Mouse (Mus musculus) thymus, postnatal 0 days (tissue): ENCODE measurements around the gene Saa2. TPM values are rescaled to one million over a fixed set of nuclear protein-coding genes. Genes with fewer than 3 reads are reported as not detected.
"Not testable (repeated sequence)": the region's sequence is repeated elsewhere in the genome, so short reads cannot be mapped to it uniquely, and the experiment has no call there.

Experiments used
- DNase-seq: peaks from one replicate; pipeline ENCODE4 v3.0.0-alpha.2; 2015; ENCODE audit warnings: low spot score
- polyA plus RNA-seq: library from polyadenylated mRNA; unstranded; fragments of >200 nt; fragmentation: Nextera tagmentation; extraction: Ambion mirVana; gene quantifications from 2 replicates; pipeline ENCODE4 v1.2.1, GENCODE M21; 2015

The Saa2 gene
- 2.7 and 2.8 TPM in 2 replicates for polyA plus RNA-seq

DNA sequence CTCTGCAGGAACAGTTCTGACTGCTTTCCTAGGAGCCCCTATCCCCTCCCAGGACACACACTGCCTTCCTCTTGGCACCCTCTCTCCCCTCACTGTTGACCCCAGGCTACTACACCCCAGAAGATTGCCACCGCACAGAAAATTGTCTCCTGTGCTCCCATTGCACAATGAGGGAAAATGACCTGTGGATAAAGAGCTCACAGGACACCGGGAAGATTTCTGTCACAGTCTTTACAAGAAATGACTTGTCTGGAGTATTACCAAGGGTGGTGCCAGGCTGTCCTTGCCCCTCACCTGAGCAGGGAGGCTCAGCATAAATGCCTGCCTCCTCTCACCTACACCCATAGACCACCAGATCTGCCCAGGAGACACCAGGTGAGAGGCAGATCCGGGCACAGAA lies at the start of gene Saa2:
Gene Saa2 (plus strand): TSS at position 301 of the 400 bp plus-strand sequence.
- DNase-seq = no peak

DNA sequence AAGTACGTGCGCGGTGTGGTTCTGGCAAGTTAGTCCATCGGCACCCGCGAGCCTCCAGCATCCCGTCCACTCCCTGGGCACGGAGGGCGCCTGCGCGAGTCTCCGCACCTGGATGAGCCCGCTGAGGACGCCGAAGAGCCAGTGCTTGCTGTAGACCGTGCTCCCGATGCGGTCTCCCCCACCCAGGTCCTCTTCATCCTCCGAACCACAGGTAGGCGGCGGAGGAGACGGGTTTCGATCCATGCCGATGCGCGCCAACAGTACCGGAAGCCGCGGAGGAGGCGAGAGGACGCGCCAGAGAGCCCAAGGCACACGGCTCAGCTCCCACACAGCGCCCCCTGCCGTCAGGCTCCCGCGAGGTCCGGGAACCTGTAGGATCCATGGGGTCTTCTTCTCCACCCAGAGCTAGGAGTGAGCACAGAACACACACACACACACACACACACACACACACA lies 41.2 kb upstream of the Saa2 start, which contains the start of gene Saal1:
Gene Saal1 (minus strand): TSS at position 291 of the 455 bp plus-strand sequence.
- DNase-seq = peak; percentile 93

DNA sequence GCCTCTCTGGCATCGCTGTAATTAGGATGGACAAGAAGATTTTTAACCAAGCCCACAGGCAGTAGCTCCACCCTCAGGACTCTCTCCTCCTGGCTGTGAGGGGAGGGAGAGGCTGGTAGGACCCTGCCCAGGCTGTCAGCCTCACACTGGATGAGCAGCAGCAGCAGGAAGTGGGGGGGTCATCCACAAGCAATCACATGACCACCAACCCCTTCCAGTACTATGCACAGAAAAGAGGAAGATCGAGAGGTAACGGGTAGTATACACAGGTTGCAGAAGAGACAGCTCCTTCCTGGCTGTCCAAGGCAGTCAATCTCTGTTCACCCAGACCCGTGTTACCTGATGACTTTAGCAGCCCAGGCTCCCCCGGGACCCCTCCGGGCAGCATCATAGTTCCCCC lies 39.3 kb upstream of the Saa2 start:
- peak; percentile 24 for DNase-seq

DNA sequence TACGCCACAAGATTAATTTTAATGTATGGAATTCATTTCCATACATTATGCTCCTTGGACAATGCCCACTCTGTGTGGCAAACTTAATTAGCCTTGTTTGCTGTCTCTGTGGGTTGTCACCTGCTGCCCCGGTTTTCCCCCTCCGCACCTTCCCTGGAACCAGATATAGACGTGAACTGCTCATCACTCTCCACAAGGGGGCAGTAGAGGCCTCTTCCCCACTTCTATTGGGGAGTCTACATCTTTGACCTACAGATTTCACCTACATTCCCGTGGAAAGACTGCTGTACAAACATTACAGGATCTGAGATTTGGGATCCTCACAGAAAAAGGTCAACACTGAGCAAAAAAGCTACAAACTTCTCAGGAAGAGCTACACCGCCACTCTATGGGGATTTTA lies 37.1 kb upstream of the Saa2 start:
- DNase-seq = peak; percentile 73

DNA sequence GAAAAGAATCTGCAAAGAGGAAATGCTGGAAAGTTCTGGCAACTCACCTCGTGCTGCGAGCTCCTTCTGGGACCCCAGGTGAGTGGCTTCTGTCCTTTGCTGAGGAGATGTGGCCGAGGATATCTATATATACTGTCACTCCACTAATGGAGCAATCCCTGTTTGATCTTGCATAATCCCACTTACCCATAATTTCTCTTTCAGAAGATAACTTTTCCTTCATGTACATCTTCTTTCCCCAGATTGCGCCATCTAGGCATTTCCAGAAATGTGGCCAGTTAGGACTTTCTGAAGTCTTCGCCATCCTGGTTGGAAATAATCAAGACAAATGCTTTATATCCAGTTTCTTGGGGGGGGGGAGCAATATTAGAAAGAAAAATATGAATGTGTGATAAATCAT lies 36.0 kb upstream of the Saa2 start, which contains the start of gene Saa3:
Gene Saa3 (minus strand): TSS at position 101 of the 400 bp plus-strand sequence.
- no peak for DNase-seq

DNA sequence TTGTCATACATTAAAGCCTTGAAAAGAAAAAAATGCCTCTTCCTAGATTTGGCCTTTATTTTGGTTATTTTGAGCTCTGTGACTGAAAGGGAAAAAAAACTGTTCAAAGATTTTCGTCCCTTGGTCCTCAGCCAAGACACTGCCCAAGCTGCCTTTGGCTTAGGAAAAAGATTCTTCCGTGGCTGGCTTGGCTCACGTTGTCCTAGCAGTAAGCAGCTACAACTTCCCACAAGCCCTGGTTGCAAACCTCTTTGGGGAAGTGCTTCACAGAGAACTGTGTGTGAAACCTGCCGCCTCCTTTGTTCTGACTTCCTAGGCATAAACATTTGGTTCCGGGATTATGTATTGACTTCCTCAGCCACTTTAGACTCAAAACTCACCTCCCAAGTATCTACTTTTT lies 34.7 kb upstream of the Saa2 start:
- no peak for DNase-seq

DNA sequence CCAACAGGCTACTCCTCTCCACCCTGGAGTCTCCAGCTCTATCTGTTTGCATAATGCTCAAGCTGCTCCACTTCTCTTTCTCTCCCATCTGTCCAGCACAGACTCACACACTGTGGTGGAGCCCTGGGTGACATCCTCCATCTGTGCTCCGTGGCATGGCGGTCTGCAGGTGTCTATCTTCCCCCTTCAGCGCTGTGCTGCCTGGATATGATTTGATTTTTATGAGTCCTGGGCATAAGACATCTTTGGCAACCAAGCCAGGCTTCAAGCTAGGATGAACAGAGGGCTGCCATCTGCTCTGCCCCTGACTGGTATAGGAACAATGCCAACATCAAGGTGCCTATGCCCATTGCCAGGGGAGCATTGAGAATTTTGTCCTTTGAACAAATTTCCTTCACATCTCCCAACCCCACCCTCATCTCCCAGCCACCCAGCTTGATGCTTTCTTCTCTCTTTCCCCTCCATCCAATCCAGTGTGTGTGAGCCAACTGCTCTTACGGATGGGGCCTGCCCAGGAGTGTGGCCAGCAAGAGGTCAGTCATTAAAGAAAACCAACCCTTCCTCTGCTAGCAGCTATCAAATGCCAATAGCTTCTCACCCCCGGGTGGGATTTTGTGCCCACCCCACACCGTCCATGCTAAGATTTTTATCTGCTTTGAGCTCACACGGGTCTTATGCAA lies 32.9 kb upstream of the Saa2 start:
- no peak for DNase-seq

DNA sequence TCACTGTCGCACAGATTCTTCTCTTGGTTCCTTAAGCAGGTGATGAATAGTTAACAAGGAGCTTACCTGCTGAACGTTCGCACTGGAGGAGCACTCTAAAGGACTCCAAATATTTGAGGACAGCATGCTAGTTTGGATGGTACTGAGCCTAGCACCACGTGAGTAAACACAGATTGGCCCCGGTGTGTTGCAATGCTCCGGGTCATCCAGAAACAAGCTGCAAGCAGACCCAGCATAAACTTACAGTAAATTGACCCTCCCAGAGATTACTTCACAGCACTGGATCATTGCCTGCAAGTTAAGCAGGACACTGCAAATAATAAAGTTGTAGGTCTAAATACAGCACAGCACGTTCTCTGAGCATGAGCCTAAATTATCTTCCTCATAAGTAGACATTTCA lies 32.1 kb upstream of the Saa2 start:
- no peak for DNase-seq

DNA sequence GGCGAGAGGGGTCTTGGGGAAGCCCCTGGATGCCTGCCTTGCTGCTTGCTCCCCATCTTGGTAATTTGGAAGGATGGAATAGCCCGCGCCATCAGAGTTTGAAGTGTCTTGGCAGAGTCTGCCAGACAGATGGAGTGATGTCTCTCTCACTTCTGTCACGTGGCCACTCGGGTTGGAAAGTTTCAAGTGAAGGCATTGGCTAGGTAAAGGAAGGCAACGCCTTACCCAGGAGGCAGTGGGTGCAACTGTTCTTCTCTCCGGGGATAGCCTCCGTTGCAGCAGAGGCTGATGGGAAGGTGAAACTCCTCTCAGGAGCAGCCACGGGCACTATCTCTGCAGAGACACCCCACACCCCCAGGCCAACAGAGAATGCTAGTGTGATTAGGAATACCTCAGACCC lies 31.1 kb upstream of the Saa2 start:
- DNase-seq = no peak

DNA sequence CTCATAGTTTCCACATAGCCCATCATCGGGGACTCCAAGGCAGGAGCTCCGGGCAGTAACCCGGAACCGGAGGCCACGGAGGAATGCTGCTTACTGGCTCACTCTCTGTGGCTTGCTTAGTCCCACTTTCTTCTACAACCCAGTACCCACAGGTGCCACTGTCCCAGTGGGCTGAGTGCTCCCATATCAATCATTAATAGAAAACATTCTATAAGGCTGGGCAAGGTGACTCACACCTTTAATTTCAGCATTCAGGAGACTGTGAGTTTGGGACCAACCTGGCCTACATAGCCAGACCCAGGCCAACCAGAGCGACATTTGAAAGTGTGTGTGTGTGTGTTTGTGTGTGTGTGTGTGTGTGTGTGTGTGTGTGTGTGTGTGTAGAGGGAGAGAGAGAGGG lies 28.2 kb upstream of the Saa2 start:
- DNase-seq = no peak

DNA sequence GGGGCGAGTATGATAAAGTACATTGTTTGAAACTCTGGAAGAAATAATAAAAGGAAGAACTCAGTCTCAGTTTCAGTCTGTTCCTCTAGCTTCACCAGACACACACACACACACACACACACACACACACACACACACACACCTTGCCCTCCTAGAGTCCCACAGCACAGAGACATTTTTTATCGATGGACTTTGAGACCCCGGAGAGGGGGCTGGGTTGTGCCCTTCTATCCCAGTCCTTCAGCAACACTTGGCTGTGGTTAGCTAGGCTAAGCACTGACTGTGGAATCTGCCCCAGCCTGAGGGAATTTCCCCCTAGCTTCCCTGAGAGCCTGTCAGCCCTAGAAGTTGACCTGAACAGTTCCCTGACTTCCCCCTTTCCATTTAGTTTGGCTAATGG lies 27.7 kb upstream of the Saa2 start:
- DNase-seq = no peak

DNA sequence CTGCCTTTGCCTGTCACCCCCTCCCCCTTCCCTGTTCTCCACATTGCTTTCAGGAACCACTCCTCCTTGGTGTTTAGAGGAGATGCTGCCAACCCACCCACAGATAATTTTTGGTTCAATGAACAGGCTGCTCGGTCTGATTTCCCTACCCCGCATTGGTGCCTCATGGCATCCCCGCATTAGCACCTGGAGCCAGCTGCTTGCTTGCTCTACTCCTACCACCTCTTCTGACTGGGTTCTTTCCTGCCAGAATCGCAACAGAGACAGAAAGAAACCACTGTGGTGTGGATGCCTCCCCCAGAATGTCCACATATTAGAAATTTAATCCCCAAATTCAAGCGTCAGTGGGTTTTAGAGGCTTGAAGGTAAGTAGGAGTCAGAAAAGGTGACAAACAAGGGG lies 27.2 kb upstream of the Saa2 start:
- DNase-seq = no peak

DNA sequence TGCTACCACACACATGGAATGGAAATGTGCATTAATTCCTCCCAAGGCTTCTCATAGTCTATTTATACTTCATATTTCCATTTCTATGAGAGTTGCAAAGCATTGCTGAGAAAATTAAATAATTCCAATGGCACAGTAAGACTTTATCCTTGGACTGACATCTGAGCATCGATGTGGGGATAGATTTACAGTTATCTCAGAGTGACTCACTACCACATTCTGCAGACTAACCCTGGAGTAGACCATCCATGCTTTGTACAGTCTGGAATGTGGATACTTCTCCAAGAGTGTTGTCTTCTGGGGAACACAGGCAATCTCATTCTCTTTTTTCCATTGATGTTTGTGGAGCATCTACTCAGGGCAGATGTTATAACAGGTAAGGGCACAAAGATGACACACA lies 24.0 kb upstream of the Saa2 start:
- no peak for DNase-seq

DNA sequence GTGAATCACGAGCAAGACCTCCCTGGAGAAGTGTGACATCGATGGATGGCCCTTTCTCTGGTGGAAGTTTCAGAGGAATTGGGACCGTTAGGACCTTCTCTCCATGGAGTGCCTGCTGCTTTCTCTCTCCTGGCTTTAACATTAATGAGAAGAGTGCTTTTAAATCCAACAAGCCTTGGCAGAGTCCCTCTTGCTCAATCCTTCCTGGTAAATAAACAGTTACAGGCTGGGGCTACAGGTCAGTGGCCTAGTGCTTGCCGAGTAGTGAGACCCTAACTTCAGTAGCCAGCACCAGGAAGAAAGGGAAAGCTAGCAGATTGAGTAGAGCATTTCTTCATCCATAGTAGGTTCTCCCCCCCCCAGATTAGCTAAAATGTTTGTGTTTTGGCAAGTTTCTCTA lies 19.1 kb upstream of the Saa2 start, which contains the start of gene Saa4:
Gene Saa4 (minus strand): TSS at position 146 of the 400 bp plus-strand sequence.
- DNase-seq = no peak

DNA sequence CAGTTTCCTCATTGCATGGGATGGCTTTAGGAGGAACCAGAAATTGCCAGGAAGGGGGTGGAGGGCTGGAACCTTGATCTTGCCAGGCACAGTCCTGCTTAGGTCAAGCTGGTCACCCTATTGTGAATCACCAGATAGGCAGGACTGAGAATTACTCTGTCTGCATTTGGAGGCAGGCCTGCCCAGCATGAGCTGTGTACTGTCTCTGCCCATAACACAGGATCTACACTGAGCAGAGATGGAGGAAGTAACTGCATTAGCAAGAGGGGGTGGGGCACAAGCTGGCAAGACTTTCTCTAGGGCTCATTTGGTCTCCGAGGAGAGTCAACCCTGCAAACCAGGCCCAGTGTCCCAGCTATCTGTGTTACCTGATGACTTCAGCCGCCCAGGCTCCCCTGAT lies 16.6 kb upstream of the Saa2 start:
- DNase-seq = no peak

DNA sequence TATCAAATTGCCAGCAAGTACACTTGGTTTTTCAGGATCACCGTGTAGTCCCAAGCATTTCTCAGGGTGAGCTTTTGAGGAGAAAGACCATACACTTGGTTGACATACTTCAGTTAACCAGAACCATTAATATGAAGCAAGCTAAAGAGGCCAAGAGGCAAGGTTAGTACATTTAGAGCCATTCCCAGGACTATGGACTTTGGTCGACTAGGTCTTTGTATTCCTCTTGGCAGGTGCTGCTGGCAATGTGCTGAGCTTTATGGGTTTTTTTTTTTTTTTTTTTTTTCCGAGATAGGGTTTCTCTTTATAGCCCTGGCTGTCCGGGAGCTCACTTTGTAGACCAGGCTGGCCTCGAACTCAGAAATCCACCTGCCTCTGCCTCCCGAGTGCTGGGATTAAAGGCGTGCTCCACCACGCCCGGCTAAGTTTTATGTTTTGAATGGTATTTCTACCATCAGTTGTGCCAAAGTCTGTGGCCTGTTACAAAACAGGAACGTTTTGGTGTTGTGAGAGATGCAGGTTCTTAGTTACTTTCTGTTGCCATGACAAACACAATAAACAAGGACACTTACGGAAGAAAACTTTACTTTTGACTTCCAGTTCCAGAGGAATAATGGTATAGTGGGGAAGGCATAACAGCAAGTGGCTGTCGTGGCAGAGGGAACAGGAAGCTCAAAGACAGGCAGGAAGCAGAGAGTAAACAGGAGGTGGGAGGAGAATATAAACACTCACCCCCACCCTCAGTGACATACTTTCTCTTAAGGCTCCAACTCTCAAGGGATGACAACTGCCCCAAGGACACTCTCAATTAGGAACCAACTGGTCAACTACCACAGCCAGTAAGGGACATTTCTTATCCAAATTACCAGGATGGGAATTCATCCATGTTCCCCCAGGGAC lies 12.8 kb upstream of the Saa2 start:
- peak; percentile 21 for DNase-seq

DNA sequence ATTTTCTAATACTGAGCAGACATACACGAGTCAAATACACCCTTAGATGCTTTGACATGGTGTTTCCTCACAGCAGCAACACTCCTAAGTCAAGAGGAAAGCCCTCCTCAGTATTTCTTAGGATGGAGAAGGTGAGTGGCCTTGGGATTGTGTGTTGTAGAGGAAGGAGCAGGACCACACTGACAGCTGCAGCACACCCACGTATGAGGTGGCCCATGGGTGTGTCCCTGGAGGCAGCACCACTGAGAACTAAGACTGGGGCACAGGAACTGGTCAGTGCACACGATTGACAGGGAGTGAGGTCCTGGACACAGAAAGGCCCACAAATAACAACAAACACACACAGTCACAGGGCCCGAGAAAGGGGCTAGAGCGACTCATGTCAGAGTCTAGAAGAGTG lies 11.5 kb upstream of the Saa2 start:
- DNase-seq = not testable (repeated sequence)

DNA sequence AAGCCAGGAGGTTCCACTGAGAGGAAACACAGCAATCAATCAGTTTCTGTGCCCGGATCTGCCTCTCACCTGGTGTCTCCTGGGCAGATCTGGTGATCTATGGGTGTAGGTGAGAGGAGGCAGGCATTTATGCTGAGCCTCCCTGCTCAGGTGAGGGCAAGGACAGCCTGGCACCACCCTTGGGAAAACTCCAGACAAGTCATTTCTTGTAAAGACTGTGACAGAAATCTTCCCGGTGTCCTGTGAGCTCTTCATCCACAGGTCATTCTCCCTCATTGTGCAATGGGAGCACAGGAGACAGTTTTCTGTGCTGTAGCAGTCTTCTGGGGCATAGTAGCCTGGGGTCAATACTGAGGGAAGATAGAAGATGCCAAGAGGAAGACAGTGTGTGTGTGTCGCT lies 8.7 kb upstream of the Saa2 start, which contains the start of gene Saa1:
Gene Saa1 (minus strand): TSS at position 101 of the 400 bp plus-strand sequence.
- not testable (repeated sequence) for DNase-seq

DNA sequence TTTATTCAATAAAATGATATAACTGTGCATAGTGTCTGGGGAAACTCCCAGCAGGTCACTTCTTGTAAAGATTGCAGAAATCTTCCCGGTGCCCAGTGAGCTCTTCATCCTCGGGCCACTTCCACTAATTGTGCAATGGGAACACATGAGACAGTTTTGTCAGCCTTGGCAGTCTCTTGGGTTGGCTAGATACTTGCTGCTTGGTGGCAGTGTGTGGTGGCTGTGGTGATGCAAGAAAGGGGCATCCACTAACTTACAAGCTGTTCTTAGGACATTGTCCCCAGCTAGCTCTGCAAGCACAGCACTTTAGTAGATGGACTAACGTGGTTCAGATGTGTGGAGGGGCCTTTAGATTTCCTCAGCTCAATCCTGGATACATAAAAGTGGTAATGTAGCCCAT lies 5.8 kb upstream of the Saa2 start:
- no peak for DNase-seq

DNA sequence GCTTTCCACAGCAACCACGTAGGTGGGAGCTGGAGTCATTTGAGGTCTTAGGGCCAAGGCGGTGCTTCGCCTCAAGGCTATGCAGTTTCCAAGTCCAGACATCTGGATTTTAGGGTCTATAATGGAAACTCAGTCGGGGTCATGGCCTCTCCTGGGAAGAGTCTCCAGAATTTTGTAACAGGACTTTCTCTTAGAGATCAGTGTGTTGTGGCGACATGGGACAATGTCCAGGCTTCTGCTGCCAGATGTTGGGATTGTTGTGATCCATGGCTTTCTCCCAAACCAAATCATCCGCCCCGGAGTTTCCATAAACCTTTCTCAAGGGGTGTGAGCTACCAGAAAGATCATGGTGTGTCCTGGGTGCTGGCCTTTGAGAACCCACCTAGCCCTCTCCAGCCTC lies 5.2 kb upstream of the Saa2 start:
- DNase-seq = no peak

DNA sequence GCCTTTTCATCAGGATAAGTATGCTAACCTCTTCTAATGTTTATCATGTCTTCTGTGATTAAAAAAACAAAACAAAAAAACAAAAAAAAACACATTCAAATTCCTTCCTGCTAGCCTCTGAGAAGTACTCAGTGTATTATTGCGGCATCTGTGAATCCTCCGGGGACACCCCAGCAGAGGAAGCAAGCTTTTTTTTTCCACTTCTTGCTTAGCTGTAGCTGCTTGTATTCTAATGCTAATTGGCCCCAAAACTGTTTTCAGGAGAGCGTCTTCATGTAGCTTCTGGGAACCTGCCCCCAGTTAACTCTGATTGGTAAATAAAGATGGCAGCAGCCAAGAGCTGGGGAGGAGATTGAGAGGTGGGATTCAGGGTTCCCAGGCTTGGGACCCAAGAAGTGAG lies 3.1 kb upstream of the Saa2 start:
- no peak for DNase-seq
